Mouse (Mus musculus): ENCODE measurements around the gene Il1rapl2. TPM values are rescaled to one million over a fixed set of nuclear protein-coding genes. Genes with fewer than 3 reads are reported as not detected.

Gene Il1rapl2
- polyA plus RNA-seq, 1 experiment from 2014 or later = not detected

GRCm38 (mm10) chrX:137687974-137688373 is 117.6 kb downstream of the Il1rapl2 start:
- Histone ChIP-seq H3K9me3 (ENCODE audit: low read length) (no peaks in the 10 kb centered on the region), H3K4me1 (ENCODE audit: insufficient read depth, low read depth, low read length) (no peaks in the 10 kb centered on the region), H3K4me3 (ENCODE audit: low read depth, low read length) (no peak overlapping the region), H3K4me2 (replicated peaks; ENCODE audit: low read depth, low read length) (no peak overlapping the region), H3K27ac (ENCODE audit: low read length) (no peak overlapping the region), H3K36me3 (ENCODE audit: insufficient read depth, low read length) (no peaks in the 10 kb centered on the region), H3K9ac (replicated peaks; ENCODE audit: low read depth) (no peak overlapping the region), H3K27me3 (replicated peaks; ENCODE audit: insufficient read depth, low read length) (no peaks in the 10 kb centered on the region)
- WGBS = 73% methylated on average over 1 of the region's 1 CpGs
- DNase-seq (ENCODE audit: low spot score) = no peak
- no peak for TF ChIP-seq CTCF (IDR thresholded peaks at IDR 0.05)
- no peak for TF ChIP-seq EP300 (IDR thresholded peaks at IDR 0.05)
- ATAC-seq = no peak

GRCm38 (mm10) chrX:137700006-137700405 is 129.6 kb downstream of the Il1rapl2 start:
- no peaks in the 10 kb centered on the region for H3K36me3 ChIP-seq (ENCODE audit: insufficient read depth, low read length)
- WGBS = 78% methylated on average over 2 of the region's 2 CpGs
- DNase-seq (ENCODE audit: low spot score) = no peak

GRCm38 (mm10) chrX:137755537-137755936 is 185.1 kb downstream of the Il1rapl2 start:
- Histone ChIP-seq H3K36me3 (ENCODE audit: insufficient read depth, low read length) (no peaks in the 10 kb centered on the region), H3K9ac (replicated peaks; ENCODE audit: low read depth) (no peak overlapping the region), H3K4me3 (ENCODE audit: low read depth, low read length) (no peak overlapping the region), H3K27me3 (replicated peaks; ENCODE audit: insufficient read depth, low read length) (no peaks in the 10 kb centered on the region), H3K4me1 (ENCODE audit: insufficient read depth, low read depth, low read length) (no peaks in the 10 kb centered on the region), H3K27ac (ENCODE audit: low read length) (no peak overlapping the region), H3K9me3 (ENCODE audit: low read length) (no peaks in the 10 kb centered on the region), H3K4me2 (replicated peaks; ENCODE audit: low read depth, low read length) (no peak overlapping the region)
- ATAC-seq (no peak), DNase-seq (ENCODE audit: low spot score) (no peak)
- WGBS = 86% methylated on average over 3 of the region's 3 CpGs
- TF ChIP-seq EP300 (IDR thresholded peaks at IDR 0.05) = no peak
- TF ChIP-seq CTCF (IDR thresholded peaks at IDR 0.05) = no peak

More at GRCm38 (mm10) chrX:137700006-137700405, 129.6 kb downstream of the Il1rapl2 start:
- ATAC-seq = no peak
- Histone ChIP-seq H3K27me3 (replicated peaks; ENCODE audit: insufficient read depth, low read length) (no peaks in the 10 kb centered on the region), H3K4me2 (replicated peaks; ENCODE audit: low read depth, low read length) (no peak overlapping the region), H3K27ac (ENCODE audit: low read length) (no peak overlapping the region), H3K4me1 (ENCODE audit: insufficient read depth, low read depth, low read length) (no peaks in the 10 kb centered on the region), H3K9ac (replicated peaks; ENCODE audit: low read depth) (no peak overlapping the region), H3K4me3 (ENCODE audit: low read depth, low read length) (no peak overlapping the region), H3K9me3 (ENCODE audit: low read length) (no peaks in the 10 kb centered on the region)
- no peak for TF ChIP-seq EP300 (IDR thresholded peaks at IDR 0.05)
- TF ChIP-seq CTCF (IDR thresholded peaks at IDR 0.05) = no peak

- TF ChIP-seq CTCF (IDR thresholded peaks at IDR 0.05) = no peak
- no peak for TF ChIP-seq EP300 (IDR thresholded peaks at IDR 0.05)
- no peaks in the 10 kb centered on the region for H3K4me1 ChIP-seq (ENCODE audit: insufficient read depth, low read depth, low read length)
- H3K36me3 ChIP-seq (ENCODE audit: insufficient read depth, low read length) = no peaks in the 10 kb centered on the region
- ATAC-seq (no peak), DNase-seq (ENCODE audit: low spot score) (no peak)
- H3K9me3 ChIP-seq (ENCODE audit: low read length) = no peaks in the 10 kb centered on the region
- H3K9ac ChIP-seq (replicated peaks; ENCODE audit: low read depth) = no peak overlapping the region
- no peaks in the 10 kb centered on the region for H3K27me3 ChIP-seq (replicated peaks; ENCODE audit: insufficient read depth, low read length)
- no peak overlapping the region for H3K27ac ChIP-seq (ENCODE audit: low read length)
- H3K4me2 ChIP-seq (replicated peaks; ENCODE audit: low read depth, low read length) = no peak overlapping the region
- no peak overlapping the region for H3K4me3 ChIP-seq (ENCODE audit: low read depth, low read length)
- WGBS = 65% methylated on average over 6 of the region's 6 CpGs
Measured at GRCm38 (mm10) chrX:137805484-137806200, 235.2 kb downstream of the Il1rapl2 start.

- Histone ChIP-seq H3K9me3 (ENCODE audit: low read length) (no peaks in the 10 kb centered on the region), H3K27ac (ENCODE audit: low read length) (no peak overlapping the region), H3K4me1 (ENCODE audit: insufficient read depth, low read depth, low read length) (no peaks in the 10 kb centered on the region), H3K27me3 (replicated peaks; ENCODE audit: insufficient read depth, low read length) (no peaks in the 10 kb centered on the region), H3K36me3 (ENCODE audit: insufficient read depth, low read length) (no peaks in the 10 kb centered on the region), H3K4me2 (replicated peaks; ENCODE audit: low read depth, low read length) (no peak overlapping the region), H3K4me3 (ENCODE audit: low read depth, low read length) (no peak overlapping the region), H3K9ac (replicated peaks; ENCODE audit: low read depth) (no peak overlapping the region)
- no peak for DNase-seq (ENCODE audit: low spot score)
- TF ChIP-seq CTCF (IDR thresholded peaks at IDR 0.05) (no peak), EP300 (IDR thresholded peaks at IDR 0.05) (no peak)
- 68% methylated on average over 4 of the region's 4 CpGs for WGBS
- ATAC-seq = no peak
Measured at GRCm38 (mm10) chrX:137806231-137807114, 236.1 kb downstream of the Il1rapl2 start.

- Histone ChIP-seq H3K9me3 (ENCODE audit: low read length) (no peaks in the 10 kb centered on the region), H3K9ac (replicated peaks; ENCODE audit: low read depth) (no peak overlapping the region), H3K27ac (ENCODE audit: low read length) (no peak overlapping the region), H3K4me1 (ENCODE audit: insufficient read depth, low read depth, low read length) (no peaks in the 10 kb centered on the region), H3K36me3 (ENCODE audit: insufficient read depth, low read length) (no peaks in the 10 kb centered on the region), H3K4me2 (replicated peaks; ENCODE audit: low read depth, low read length) (no peak overlapping the region), H3K27me3 (replicated peaks; ENCODE audit: insufficient read depth, low read length) (no peaks in the 10 kb centered on the region), H3K4me3 (ENCODE audit: low read depth, low read length) (no peak overlapping the region)
- DNase-seq (ENCODE audit: low spot score) (no peak), ATAC-seq (no peak)
- 45% methylated on average over 3 of the region's 3 CpGs for WGBS
- TF ChIP-seq CTCF (IDR thresholded peaks at IDR 0.05) (no peak), EP300 (IDR thresholded peaks at IDR 0.05) (no peak)
Measured at GRCm38 (mm10) chrX:137809526-137809925, 239.1 kb downstream of the Il1rapl2 start.
